Mouse (Mus musculus) limb, embryonic 14.5 days (tissue): ENCODE measurements around the gene Ppp1r9b. TPM values are rescaled to one million over a fixed set of nuclear protein-coding genes. Genes with fewer than 3 reads are reported as not detected.

ENCODE experiments used
- ATAC-seq: fragments of 200-750 bp; cut with Nextera tagmentation; 2 replicates; pipeline ENCODE4 v1.8.0; 2017; ENCODE audit warnings: low read depth, moderate number of reproducible peaks, moderate TSS enrichment; ENCODE audit not compliant: low FRiP score
- DNase-seq: peaks from one replicate; pipeline ENCODE4 v3.0.0-alpha.2; 2015; ENCODE audit warnings: low spot score
- H3K27ac ChIP-seq: fragments of 300-500 bp; sonication (generic); replicated peaks from 2 replicates; pipeline ENCODE4 v1.5.1; 2014; ENCODE audit warnings: low read depth, mild to moderate bottlenecking, low read length, moderate library complexity, mixed read lengths
- H3K27me3 ChIP-seq: fragments of 300-500 bp; sonication (generic); 2 replicates; pipeline ENCODE4 v1.6.1; 2014; ENCODE audit warnings: low read length, mixed read lengths; ENCODE audit not compliant: control insufficient read depth, insufficient read depth
- H3K36me3 ChIP-seq: fragments of 300-500 bp; sonication (generic); 2 replicates; pipeline ENCODE4 v1.6.1; 2014; ENCODE audit warnings: mild to moderate bottlenecking, low read length, moderate library complexity, mixed read lengths; ENCODE audit not compliant: control insufficient read depth, insufficient read depth
- H3K4me1 ChIP-seq: fragments of 300-500 bp; sonication (generic); 2 replicates; pipeline ENCODE4 v1.6.1; 2014; ENCODE audit warnings: antibody characterized with exemption, low read length, mixed read lengths; ENCODE audit not compliant: control insufficient read depth, insufficient read depth
- H3K4me2 ChIP-seq: fragments of 300-500 bp; sonication (generic); replicated peaks from 2 replicates; pipeline ENCODE4 v1.6.1; 2014; ENCODE audit warnings: low read depth, mild to moderate bottlenecking, low read length, moderate library complexity; ENCODE audit not compliant: severe bottlenecking
- H3K4me3 ChIP-seq: fragments of 300-500 bp; sonication (generic); replicated peaks from 2 replicates; pipeline ENCODE4 v1.5.1; 2014; ENCODE audit warnings: low read length
- H3K9ac ChIP-seq: fragments of 300-500 bp; sonication (generic); 2 replicates; pipeline ENCODE4 v1.6.1; 2014; ENCODE audit warnings: mild to moderate bottlenecking, low read depth, low read length, moderate library complexity; ENCODE audit not compliant: severe bottlenecking
- H3K9me3 ChIP-seq: fragments of 300-500 bp; sonication (generic); 2 replicates; pipeline ENCODE4 v1.6.1; 2016; ENCODE audit warnings: low read length; ENCODE audit not compliant: control insufficient read depth
- POLR2A ChIP-seq: fragments of 200-500 bp; IDR thresholded peaks from 2 replicates; pipeline ENCODE4 v1.8.0; 2012; ENCODE audit warnings: inconsistent platforms, mild to moderate bottlenecking, moderate library complexity, borderline replicate concordance; ENCODE audit not compliant: insufficient read depth, insufficient read length; ENCODE audit errors: extremely low read depth
- WGBS: fragments of 180-500 bp; shearing (Covaris S2); extraction: QIAGEN DNeasy Blood & Tissue Kit; methylation state at CpG from one replicate; pipeline ENCODE4 v1.1.7; 2014; 5-methylcytosine and 5-hydroxymethylcytosine counted together
- polyA plus RNA-seq, 2 experiments: library from polyadenylated mRNA; depleted of rRNA in 1 of 2; stranded (reverse) in 1 of 2; unstranded in 1 of 2; fragments of >200 nt; fragmentation: Nextera tagmentation in 1 of 2; extraction: Ambion mirVana in 1 of 2; gene quantifications; 2 replicates each; pipeline versions ENCODE4 v1.2.1 to v1.2.3; 2012 to 2014

Ppp1r9b gene
- polyA plus RNA-seq, 2 experiments, result 17.3 to 32.8 TPM

DNA sequence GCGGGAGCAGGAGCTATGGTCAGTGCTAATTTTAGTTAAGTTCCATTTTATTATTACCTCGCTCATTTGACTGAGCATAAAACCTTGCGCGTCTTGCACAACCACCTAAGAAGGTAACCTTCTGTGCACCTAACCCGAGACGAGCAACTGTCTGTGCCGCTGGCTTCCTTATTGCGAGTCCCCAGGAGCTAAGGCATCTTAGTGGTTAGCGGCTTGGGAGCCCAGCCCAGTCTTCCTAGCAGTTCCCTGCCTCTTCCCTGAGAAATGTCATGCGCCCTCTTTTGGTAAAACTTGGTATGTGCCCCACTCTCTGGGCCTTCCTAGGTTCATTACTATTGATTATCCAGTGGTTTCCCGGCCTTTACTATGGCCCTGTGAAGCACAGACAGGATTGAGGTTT, 51.3 kb downstream of the Ppp1r9b start:
- Histone ChIP-seq H3K9me3 (no peaks in the 10 kb centered on the region), H3K4me3 (peak overlapping the region; percentile 79), H3K27me3 (no peaks in the 10 kb centered on the region), H3K27ac (0 out of 2 replicates have a peak overlapping the region, but pooled peaks have one; percentile 50), H3K9ac (peak overlapping the region; percentile 14; the same call in 1 of the 2 replicates), H3K36me3 (peaks cover 15% of the 10 kb centered on the region; the same call in 1 of the 2 replicates), H3K4me2 (peak overlapping the region; percentile 91), H3K4me1 (peaks cover 12% of the 10 kb centered on the region)
- ATAC-seq (no peak), DNase-seq (peak; percentile 92)
- under 1% methylated on average over 11 of the region's 11 CpGs for WGBS
- TF ChIP-seq POLR2A, result no peak

DNA sequence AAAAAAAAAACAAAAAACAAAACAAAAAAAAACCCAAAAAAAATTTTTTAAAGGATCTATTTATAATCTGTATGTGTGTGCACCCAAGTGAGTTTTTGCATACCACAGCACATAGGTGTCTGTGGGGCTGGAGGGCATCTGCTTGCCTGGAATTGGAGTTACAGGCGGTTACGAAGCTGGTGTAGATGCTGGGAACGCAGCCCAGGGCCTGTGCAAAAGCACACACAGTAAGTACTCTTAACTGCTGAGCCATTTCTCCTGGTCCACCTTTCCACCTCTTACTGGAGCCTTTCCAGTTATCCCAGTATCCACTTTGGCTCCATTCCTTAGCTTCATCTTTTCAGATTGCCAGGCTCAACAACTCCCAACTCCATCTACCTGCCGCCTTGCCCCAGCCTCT, 52.2 kb downstream of the Ppp1r9b start:
- ATAC-seq, result no peak
- 86% methylated on average over 4 of the region's 4 CpGs for WGBS

DNA sequence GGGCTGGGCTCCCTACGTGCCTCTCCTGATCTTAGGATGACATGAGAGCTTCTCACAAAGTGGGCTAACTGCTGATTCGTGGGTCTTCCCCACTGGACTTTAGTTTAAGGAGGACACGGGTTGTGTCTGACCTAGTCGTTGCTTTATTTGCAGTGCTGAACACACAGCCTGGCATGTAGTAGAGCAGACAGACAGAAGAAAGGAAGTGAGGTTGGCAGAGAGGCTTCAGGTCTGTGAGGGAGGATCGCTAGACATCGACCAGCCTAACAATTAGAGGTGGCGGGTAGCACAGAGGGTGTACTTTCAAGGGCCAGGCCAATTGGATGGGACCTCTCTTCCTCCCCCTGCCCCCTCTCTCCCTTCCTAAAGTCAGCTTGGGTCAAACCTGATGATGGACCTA, 52.8 kb downstream of the Ppp1r9b start:
- no peak for TF ChIP-seq POLR2A
- H3K27ac ChIP-seq, result no peak overlapping the region
- DNase-seq (no peak), ATAC-seq (no peak)
- 50% methylated on average over 7 of the region's 7 CpGs for WGBS
- H3K36me3 ChIP-seq, result peaks cover 4% of the 10 kb centered on the region; the same call in 1 of the 2 replicates
- H3K27me3 ChIP-seq, result no peaks in the 10 kb centered on the region
- H3K9ac ChIP-seq, result no peak overlapping the region
- peaks cover 12% of the 10 kb centered on the region for H3K4me1 ChIP-seq
- H3K4me2 ChIP-seq, result no peak overlapping the region
- no peaks in the 10 kb centered on the region for H3K9me3 ChIP-seq
- no peak overlapping the region for H3K4me3 ChIP-seq

More for the DNA sequence above, 52.2 kb downstream of the Ppp1r9b start:
- no peak for TF ChIP-seq POLR2A
- Histone ChIP-seq H3K9ac (no peak overlapping the region), H3K4me2 (no peak overlapping the region), H3K36me3 (peaks cover 10% of the 10 kb centered on the region; the same call in 1 of the 2 replicates), H3K27ac (no peak overlapping the region), H3K4me1 (peaks cover 12% of the 10 kb centered on the region), H3K4me3 (no peak overlapping the region), H3K9me3 (no peaks in the 10 kb centered on the region), H3K27me3 (no peaks in the 10 kb centered on the region)
- DNase-seq, result no peak

DNA sequence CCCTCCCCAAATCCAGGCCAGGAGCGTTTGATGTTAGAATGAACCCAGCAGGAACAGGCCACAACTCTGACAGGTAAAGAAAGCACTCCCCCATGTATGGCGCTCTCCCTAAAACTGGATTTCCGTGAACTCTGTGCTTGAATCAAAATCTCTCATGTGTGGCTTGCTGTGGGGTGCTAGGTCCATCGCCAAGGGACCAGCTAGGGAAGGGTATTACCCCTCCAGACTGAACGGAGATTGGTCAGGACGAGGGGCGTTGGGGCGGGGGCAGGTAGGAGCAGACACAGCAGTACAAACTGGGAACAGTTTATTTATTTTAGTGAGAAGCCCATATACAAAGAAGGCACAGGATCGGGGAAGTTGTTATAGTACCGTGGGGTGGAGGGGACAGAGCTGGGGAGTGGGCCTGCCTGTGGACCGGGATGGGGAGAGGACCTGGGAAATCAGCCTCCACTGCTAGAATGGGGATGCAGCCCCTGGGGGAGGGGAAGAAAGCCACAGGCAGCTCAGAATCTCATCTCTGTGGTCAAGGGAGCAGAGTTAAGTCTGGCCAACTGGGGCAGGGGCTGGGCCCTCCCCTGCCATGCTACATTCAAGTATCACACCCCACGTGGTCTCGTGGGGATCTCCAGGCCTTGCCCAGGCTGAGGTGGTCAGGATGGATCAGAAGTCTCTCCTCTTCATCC, 53.5 kb downstream of the Ppp1r9b start:
- H3K27ac ChIP-seq, result no peak overlapping the region
- H3K4me1 ChIP-seq, result peaks cover 12% of the 10 kb centered on the region
- no peaks in the 10 kb centered on the region for H3K27me3 ChIP-seq
- H3K9me3 ChIP-seq, result no peaks in the 10 kb centered on the region
- TF ChIP-seq POLR2A, result no peak
- ATAC-seq (no peak), DNase-seq (no peak)
- H3K4me3 ChIP-seq, result no peak overlapping the region
- no peaks in the 10 kb centered on the region for H3K36me3 ChIP-seq
- 58% methylated on average over 12 of the region's 13 CpGs for whole genome bisulfite sequencing
- H3K4me2 ChIP-seq, result no peak overlapping the region
- no peak overlapping the region for H3K9ac ChIP-seq

DNA sequence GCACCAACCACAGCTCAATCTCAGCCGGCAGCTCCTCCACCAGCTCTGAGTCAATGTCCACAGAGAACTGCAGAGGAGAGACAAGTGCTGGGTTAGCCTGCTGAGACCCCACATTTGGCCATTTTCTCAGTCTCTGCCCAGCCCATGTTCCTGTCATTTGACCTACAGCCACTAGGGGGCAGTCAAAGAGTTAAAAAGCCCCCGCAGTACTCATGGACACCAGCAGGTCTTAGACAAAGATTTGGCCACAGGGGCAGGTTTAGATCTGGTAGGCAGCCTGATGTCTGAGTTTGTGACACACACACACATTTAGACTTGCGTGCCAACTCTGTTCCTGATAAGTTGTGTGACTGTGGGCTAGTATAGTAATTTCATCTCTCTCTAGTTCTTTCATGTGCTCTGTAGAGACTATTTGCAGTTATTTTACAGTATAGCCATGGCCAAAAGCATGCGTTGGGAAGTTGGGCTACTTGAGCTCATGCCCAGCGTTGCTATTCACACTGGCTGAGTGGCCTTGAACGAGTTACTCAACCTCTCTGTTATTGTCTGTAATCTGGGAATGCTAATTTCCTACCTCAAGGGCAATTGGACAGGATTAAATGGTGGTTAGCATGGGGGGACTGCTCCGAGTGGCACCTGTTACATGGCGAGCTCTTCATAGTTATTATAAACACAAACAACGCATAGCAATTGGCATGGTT, 56.3 kb downstream of the Ppp1r9b start:
- WGBS, result 61% methylated on average over 9 of the region's 9 CpGs
- H3K9ac ChIP-seq, result no peak overlapping the region
- H3K4me1 ChIP-seq, result no peaks in the 10 kb centered on the region
- ATAC-seq, result peak; percentile 64
- no peak overlapping the region for H3K27ac ChIP-seq
- TF ChIP-seq POLR2A, result 0 out of 2 replicates have a peak, but pooled peaks have one; percentile 28
- no peaks in the 10 kb centered on the region for H3K27me3 ChIP-seq
- H3K4me2 ChIP-seq, result no peak overlapping the region
- DNase-seq, result peak; percentile 62
- no peak overlapping the region for H3K4me3 ChIP-seq
- no peaks in the 10 kb centered on the region for H3K9me3 ChIP-seq
- H3K36me3 ChIP-seq, result no peaks in the 10 kb centered on the region
